Mouse (Mus musculus) E14TG2a.4 (cell line): ENCODE measurements around the gene Tcf3.

ENCODE experiments used
- H3K27me3 ChIP-seq: 2 replicates; pipeline ENCODE4 v1.6.1; 2014; ENCODE audit warnings: low read length, control low read depth; ENCODE audit not compliant: insufficient read depth
- H3K36me3 ChIP-seq: 2 replicates; pipeline ENCODE4 v1.6.1; 2014; ENCODE audit warnings: low read length, control low read depth; ENCODE audit not compliant: insufficient read depth
- H3K4me1 ChIP-seq: replicated peaks from 2 replicates; pipeline ENCODE4 v1.6.1; 2014; ENCODE audit warnings: low read depth, low read length, control low read depth
- H3K4me3 ChIP-seq: replicated peaks from 2 replicates; pipeline ENCODE4 v1.5.1; 2014; ENCODE audit warnings: mild to moderate bottlenecking, low read length
- H3K9me3 ChIP-seq: 2 replicates; pipeline ENCODE4 v1.6.1; 2014; ENCODE audit warnings: low read length, control low read depth
- CTCF ChIP-seq: conservative IDR thresholded peaks from 2 replicates; pipeline ENCODE4 v1.5.1; 2014; ENCODE audit warnings: low read length
- NANOG ChIP-seq: IDR thresholded peaks from 2 replicates; pipeline ENCODE4 v1.6.1; 2014; ENCODE audit warnings: borderline replicate concordance, low read length, mixed read lengths
- POU5F1 ChIP-seq: IDR thresholded peaks from 2 replicates; pipeline ENCODE4 v1.6.1; 2014; ENCODE audit warnings: low read length, borderline replicate concordance

The Tcf3 gene

DNA sequence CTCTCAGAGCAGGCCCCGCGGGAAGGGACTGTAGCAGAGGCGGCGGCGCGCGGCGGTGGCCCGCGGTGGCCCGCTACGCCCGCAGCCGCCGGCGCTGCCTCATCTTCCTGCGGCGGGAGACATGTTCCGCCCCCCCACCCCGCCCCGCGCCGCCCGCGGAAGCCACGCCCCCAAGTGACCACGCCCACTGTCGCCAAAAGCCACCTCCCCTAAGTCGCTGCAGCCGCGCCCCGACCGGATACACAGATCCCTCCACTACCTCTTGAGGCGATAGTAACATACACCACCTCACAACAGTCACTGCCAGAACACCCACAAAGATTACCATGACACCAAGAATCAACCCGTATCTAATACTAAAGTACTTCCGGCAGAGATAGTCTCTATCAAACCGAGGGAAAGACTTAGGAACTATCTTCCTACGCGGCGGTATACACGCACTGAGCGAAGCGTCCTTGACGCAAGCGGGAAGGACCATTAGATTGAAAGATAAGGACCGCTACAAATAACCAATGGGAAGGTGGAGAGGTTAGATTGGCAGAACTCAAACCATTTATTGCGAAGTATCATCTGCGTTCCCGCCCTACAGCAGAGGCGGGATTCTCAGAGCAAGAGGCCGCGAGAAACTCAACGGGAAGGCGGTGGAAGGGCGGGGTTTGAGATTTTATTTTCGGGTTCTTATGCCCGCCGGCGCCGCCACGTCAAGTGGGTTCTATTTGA, at the start of gene Tcf3:
Gene Tcf3, minus strand, starts transcription at position 135 of the 720 bp plus-strand sequence.
- peaks cover 77% of the 10 kb centered on the region for H3K4me1 ChIP-seq
- no peaks in the 10 kb centered on the region for H3K9me3 ChIP-seq
- H3K27me3 ChIP-seq, result no peaks in the 10 kb centered on the region
- no peak for TF ChIP-seq POU5F1
- no peak for TF ChIP-seq CTCF
- no peak for TF ChIP-seq NANOG
- H3K36me3 ChIP-seq, result peaks cover 27% of the 10 kb centered on the region
- H3K4me3 ChIP-seq, result peak within 1 kb of the TSS; percentile 99

DNA sequence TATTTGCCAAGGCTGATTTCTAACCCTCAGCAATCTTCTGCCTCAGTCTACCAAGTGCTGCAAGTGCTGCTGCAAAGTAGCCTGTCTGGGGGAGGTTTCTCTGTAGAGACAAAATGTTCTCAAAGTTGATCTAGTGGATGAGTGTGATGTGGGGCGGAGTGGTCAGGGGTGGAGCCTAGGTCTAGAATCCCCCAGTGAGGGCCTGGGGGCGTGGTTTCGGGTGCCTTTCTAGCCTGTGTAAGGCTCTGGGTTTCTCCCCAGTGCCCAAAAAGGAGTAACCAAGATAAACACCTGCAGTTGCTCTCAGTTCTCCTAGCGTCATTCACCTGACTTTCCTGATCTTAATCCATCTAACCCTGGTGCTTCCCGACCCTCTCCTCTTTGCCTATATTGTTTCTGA, 47.6 kb upstream of the Tcf3 start:
- peaks cover 50% of the 10 kb centered on the region for H3K27me3 ChIP-seq
- no peaks in the 10 kb centered on the region for H3K36me3 ChIP-seq
- peaks cover 30% of the 10 kb centered on the region for H3K4me1 ChIP-seq
- peak overlapping the region; percentile 37; the same call in 1 of the 2 replicates for H3K4me3 ChIP-seq
- no peaks in the 10 kb centered on the region for H3K9me3 ChIP-seq
- TF ChIP-seq NANOG (no peak), CTCF (no peak)

DNA sequence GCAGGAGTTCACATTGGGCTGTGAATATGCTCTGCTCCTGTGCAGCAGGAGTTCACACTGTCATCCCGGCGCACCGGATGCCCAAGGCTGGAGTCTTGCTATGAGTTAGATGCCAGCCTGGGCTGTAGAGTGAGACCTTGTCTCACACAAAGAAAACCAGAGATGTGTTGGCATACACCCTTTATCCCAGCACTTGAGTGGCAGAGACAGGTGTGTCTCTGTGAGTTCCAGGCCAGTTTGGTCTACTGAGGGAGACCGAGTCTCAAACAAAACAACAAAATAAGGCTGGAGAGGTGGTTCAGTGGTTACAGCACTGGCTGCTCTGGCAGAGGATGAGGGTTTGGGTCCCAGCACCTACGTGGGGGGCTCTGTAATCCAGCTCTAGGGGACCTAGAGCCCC, 45.1 kb upstream of the Tcf3 start:
- no peak for TF ChIP-seq NANOG
- TF ChIP-seq CTCF, result no peak
- Histone ChIP-seq H3K4me3 (no peak overlapping the region), H3K27me3 (peaks cover 44% of the 10 kb centered on the region), H3K36me3 (no peaks in the 10 kb centered on the region), H3K9me3 (no peaks in the 10 kb centered on the region), H3K4me1 (peaks cover 25% of the 10 kb centered on the region)

DNA sequence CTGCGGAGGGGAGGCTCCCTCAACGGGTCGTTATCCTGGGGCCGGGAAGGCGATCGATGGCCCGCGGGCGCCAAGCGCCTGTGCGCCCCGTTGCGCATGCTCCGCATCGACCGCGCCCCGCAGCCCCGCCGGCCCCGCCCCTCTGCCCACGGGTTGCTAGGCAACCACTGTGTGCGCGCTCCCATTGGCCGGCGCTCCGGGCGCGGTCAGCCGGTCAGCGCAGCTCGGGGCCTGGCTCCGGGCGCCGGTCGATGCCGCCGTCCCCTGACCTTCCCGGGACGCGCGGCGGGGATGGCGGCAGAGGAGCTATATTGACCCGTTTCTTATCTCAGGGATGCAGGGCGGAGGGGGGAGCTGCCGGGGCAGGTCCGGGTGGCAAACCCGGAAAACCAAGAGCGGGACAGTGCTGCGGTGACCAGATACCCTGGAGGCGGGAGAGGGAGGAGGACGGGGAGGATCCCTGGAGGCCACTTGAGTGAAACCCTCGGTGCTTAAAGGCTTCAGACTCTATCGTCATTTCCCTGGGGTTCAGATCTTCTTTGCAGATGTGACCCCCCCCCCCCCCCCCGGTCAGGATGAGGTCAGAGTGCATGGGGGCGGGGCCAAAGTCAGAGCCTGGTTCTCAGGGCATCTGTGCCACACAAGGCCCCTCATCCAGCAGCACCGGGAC, 42.0 kb upstream of the Tcf3 start:
- H3K9me3 ChIP-seq, result no peaks in the 10 kb centered on the region
- H3K4me3 ChIP-seq, result peak overlapping the region; percentile 89
- no peaks in the 10 kb centered on the region for H3K36me3 ChIP-seq
- peaks cover 55% of the 10 kb centered on the region for H3K27me3 ChIP-seq
- TF ChIP-seq NANOG (no peak), CTCF (no peak), POU5F1 (no peak)
- peaks cover 37% of the 10 kb centered on the region for H3K4me1 ChIP-seq

DNA sequence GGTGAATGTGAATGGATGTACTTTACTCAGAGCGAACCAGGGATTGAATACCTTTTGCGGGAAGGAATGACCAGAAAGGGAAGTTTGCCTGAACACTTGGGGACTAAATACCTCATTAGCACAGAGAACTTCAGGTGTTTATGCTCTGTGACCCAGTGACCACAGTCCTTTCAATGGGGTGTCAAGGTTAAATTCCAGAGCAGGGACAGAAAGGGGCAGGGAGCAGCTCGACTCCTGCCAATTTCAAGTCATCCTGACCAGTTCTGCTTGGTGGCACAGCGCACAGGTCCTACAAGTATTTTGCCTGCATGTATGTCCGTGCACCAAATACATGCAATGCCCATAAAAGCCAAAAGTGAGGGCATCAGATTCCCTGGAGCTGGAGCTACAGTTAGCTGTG, 31.6 kb upstream of the Tcf3 start:
- H3K36me3 ChIP-seq, result no peaks in the 10 kb centered on the region
- peak overlapping the region; percentile 62; the same call in 1 of the 2 replicates for H3K4me3 ChIP-seq
- H3K27me3 ChIP-seq, result peaks cover 57% of the 10 kb centered on the region
- H3K4me1 ChIP-seq, result peaks cover 40% of the 10 kb centered on the region
- no peaks in the 10 kb centered on the region for H3K9me3 ChIP-seq
- TF ChIP-seq NANOG (no peak), POU5F1 (no peak), CTCF (no peak)

DNA sequence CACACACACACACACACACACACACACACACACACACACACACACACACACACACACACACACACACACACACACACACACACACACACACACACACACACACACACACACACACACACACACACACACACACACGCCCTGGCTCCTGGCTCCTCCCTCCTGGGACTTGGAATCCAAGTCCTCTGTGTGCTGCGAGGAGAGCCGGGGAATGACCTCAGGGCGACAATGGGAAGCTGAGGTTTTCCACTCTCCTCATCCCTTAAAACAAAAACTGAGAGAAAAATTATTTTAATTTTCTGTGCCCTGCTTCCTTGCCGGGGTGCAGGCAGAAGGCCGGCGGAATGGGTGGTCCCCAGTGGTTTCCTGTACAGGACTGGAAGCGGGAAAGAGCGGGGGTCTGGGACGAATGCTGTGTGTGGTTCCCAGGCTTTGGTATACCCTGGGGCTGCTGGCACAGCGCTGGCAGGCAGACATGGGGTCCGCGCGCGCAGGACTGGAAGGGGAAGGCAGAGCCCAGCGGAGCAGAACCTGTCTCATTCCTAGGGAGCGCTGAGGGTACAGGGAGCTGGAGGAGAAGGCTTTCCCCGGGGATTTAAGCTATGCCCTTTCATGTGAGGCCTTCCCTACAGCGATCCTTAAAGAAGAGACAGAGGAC, 31.1 kb upstream of the Tcf3 start:
- Histone ChIP-seq H3K27me3 (peaks cover 53% of the 10 kb centered on the region), H3K4me1 (peaks cover 38% of the 10 kb centered on the region), H3K9me3 (no peaks in the 10 kb centered on the region), H3K36me3 (no peaks in the 10 kb centered on the region), H3K4me3 (peak overlapping the region; percentile 62)
- TF ChIP-seq CTCF (no peak), POU5F1 (no peak), NANOG (no peak)

DNA sequence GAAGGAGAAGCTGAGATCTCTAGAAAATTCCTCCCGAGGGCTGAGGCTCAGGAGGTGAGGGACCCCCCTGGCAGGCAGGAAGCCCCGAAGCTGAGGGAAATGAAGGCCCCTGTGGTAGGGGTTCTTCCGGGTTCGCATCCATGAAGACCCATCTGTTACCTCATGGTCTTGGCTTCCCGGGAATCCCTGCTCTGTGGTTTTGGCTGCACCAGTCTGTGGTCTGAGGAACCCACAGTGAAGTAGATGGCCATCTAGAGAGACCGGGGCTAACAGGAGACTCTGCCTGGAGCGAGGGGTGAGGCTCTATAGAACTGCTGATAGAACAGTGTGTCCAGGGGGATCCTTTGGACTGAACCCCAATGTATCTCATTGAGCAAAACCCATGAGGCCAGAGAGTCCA, 27.9 kb upstream of the Tcf3 start:
- Histone ChIP-seq H3K4me1 (peaks cover 50% of the 10 kb centered on the region), H3K4me3 (no peak overlapping the region)

DNA sequence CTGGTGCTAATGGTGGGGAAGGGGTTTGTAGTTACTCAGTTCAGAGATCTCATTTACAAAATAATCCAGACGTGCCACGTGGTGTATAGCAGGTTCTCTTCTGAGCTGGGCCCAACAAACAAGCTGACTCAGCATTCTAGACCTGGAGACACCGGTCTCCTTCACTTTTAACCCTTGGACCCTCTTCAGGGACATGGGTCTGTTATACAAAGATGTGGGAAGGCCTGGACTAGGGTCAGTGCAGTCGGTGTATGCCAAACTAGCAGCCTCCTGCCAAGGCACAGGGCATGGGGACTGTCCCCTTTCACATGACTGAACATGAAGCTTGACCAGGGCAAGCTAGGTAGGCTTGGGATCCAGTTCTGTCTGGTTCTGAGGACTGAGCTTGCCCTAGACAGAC, 26.9 kb upstream of the Tcf3 start:
- TF ChIP-seq CTCF (no peak), POU5F1 (no peak), NANOG (no peak)

More for the DNA sequence above, 27.9 kb upstream of the Tcf3 start:
- TF ChIP-seq NANOG, result no peak
- TF ChIP-seq POU5F1, result no peak
- no peak for TF ChIP-seq CTCF
- peaks cover 41% of the 10 kb centered on the region for H3K27me3 ChIP-seq
- no peaks in the 10 kb centered on the region for H3K36me3 ChIP-seq
- H3K9me3 ChIP-seq, result no peaks in the 10 kb centered on the region

More for the DNA sequence above, 26.9 kb upstream of the Tcf3 start:
- no peak overlapping the region for H3K4me3 ChIP-seq
- H3K9me3 ChIP-seq, result no peaks in the 10 kb centered on the region
- H3K36me3 ChIP-seq, result no peaks in the 10 kb centered on the region
- peaks cover 37% of the 10 kb centered on the region for H3K27me3 ChIP-seq
- H3K4me1 ChIP-seq, result peaks cover 47% of the 10 kb centered on the region
